Comparison of ENCODE assay signal across 20 mouse cellular contexts in the genomic region with DNA sequence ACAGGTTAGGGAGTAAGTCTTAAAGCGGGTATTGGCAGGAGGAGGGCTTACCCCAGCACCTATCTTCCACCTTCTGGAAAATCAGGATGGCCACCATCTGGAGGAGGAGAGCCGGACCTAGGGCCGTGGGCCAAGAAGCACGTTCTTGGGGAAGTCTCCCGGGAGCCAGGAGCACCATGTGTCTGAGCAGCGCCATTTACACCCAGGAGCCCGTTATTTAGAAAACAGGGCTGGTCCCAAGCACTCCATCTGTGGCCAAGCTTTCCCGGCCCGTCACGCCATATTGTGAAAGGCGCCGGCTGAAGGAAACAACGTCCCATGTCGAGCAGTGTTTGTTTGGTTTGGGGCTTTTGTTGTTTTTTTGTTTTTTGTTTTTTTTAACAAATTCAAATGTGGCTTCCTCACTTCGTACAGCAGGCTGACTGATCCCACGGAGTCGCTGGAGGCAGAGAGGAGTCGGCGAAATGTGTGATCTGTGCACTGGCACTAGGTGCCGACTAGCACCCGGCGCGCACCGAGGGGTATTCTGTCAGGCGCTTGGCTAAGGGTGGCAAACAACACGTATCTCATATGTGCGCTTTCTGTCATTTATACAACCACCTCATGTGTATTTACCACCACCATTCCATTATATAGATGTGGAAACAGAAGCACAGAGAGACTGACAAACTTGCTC.
DNase-seq lines count a peak whose midpoint lies in the region; ATAC-seq and TF ChIP-seq lines count a peak whose summit lies in the region.
"Had no signal": no experiment of that assay in that cellular context is flagged by ENCODE, and none has a peak within 500 bp of the region (broad histone marks: within the 10 kb centered on the region; RNA-seq: fewer than 3 reads in every experiment).

No protein-coding gene starts in this region.

- no peak overlapping the region for H3K27ac ChIP-seq in forebrain, embryonic 11.5 days (ENCODE audit: low read depth, low read length)
- H3K27ac ChIP-seq in forebrain, embryonic 12.5 days: no peak overlapping the region
- H3K27ac ChIP-seq in layer of hippocampus, adult 2 months: no peak overlapping the region
- no peak overlapping the region for H3K27ac ChIP-seq in forebrain, embryonic 15.5 days (replicated peaks)
- H3K27ac ChIP-seq: heart, adult 2 months; heart, embryonic 10.5 days; heart, embryonic 13.5 days; hindbrain, embryonic 12.5 days; hindbrain, embryonic 15.5 days had no signal

- H3K4me2 ChIP-seq in forebrain, embryonic 11.5 days (ENCODE audit: low read depth, low read length, severe bottlenecking): no peak overlapping the region
- H3K4me2 ChIP-seq in forebrain, embryonic 12.5 days: no peak overlapping the region
- H3K4me2 ChIP-seq in forebrain, embryonic 15.5 days (replicated peaks): no peak overlapping the region
- H3K4me2 ChIP-seq: heart, embryonic 13.5 days; hindbrain, embryonic 12.5 days; hindbrain, embryonic 15.5 days had no signal

- TF ChIP-seq CTCF in layer of hippocampus, adult 2 months (conservative IDR thresholded peaks at IDR 0.05): no peak

- H3K9me3 ChIP-seq in forebrain, embryonic 11.5 days (ENCODE audit: control insufficient read depth, low read length): no peaks in the 10 kb centered on the region; the same call in 1 of the 2 replicates
- peaks cover 5% of the 10 kb centered on the region; the same call in 1 of the 2 replicates for H3K9me3 ChIP-seq in forebrain, embryonic 12.5 days
- H3K9me3 ChIP-seq in forebrain, embryonic 15.5 days: no peaks in the 10 kb centered on the region
- H3K9me3 ChIP-seq: hindbrain, embryonic 15.5 days had no signal

- 95% methylated on average over 27 of the region's 27 CpGs for WGBS in forebrain, embryonic 11.5 days
- WGBS in forebrain, embryonic 12.5 days: 91% methylated on average over 27 of the region's 27 CpGs
- 73% methylated on average over 27 of the region's 27 CpGs for WGBS in forebrain, embryonic 15.5 days

- no peak for ATAC-seq in forebrain, embryonic 11.5 days (replicated peaks; ENCODE audit: low FRiP score)
- ATAC-seq in forebrain, embryonic 12.5 days (ENCODE audit: low FRiP score): no peak
- ATAC-seq in forebrain, embryonic 15.5 days (replicated peaks): peak; percentile 72
- ATAC-seq: activated CD4-positive, CD25-positive, alpha-beta regulatory T cell, adult 4 months had no signal

- peak; percentile 48 for DNase-seq in forebrain, embryonic 11.5 days (ENCODE audit: low spot score)
- DNase-seq in layer of hippocampus, adult 2 months (ENCODE audit: low spot score in 2 of 2): no peak
- no peak for DNase-seq in layer of hippocampus, adult 9-11 months
- no peak for DNase-seq in thymus, adult 18-20 months
- no peak for DNase-seq in left cerebral cortex, adult 8-10 months (ENCODE audit: low spot score in 2 of 2)
- DNase-seq: adrenal gland, adult 8-10 months; adrenal gland, postnatal 25 days; cerebellum, adult 18-20 months; cerebellum, adult 9-10 months; cerebellum, postnatal 14 days; gastrocnemius, postnatal 25 days; heart, adult 2 months; heart, postnatal 14 days had no signal

- no peaks in the 10 kb centered on the region for H3K4me1 ChIP-seq in forebrain, embryonic 11.5 days (replicated peaks; ENCODE audit: control insufficient read depth, insufficient read depth, low read length)
- peaks cover 4% of the 10 kb centered on the region; the same call in 1 of the 2 replicates for H3K4me1 ChIP-seq in forebrain, embryonic 12.5 days
- peaks cover 25% of the 10 kb centered on the region for H3K4me1 ChIP-seq in forebrain, embryonic 15.5 days
- H3K4me1 ChIP-seq: heart, embryonic 10.5 days; heart, embryonic 13.5 days; hindbrain, embryonic 12.5 days; hindbrain, embryonic 15.5 days had no signal

- H3K27me3 ChIP-seq in forebrain, embryonic 11.5 days (ENCODE audit: control insufficient read depth, insufficient read depth, low read length): no peaks in the 10 kb centered on the region
- H3K27me3 ChIP-seq in forebrain, embryonic 12.5 days: no peaks in the 10 kb centered on the region
- H3K27me3 ChIP-seq in forebrain, embryonic 15.5 days: no peaks in the 10 kb centered on the region
- H3K27me3 ChIP-seq: heart, embryonic 13.5 days; hindbrain, embryonic 12.5 days; hindbrain, embryonic 15.5 days had no signal

- no peak overlapping the region for H3K9ac ChIP-seq in forebrain, embryonic 11.5 days (ENCODE audit: low read length)
- no peak overlapping the region for H3K9ac ChIP-seq in forebrain, embryonic 12.5 days
- no peak overlapping the region for H3K9ac ChIP-seq in forebrain, embryonic 15.5 days (replicated peaks)
- H3K9ac ChIP-seq: heart, embryonic 13.5 days; hindbrain, embryonic 12.5 days; hindbrain, embryonic 15.5 days had no signal

- H3K4me3 ChIP-seq in forebrain, embryonic 11.5 days (ENCODE audit: low read depth, low read length): no peak overlapping the region
- H3K4me3 ChIP-seq in forebrain, embryonic 12.5 days (replicated peaks): no peak overlapping the region
- peak overlapping the region; percentile 10; the same call in 1 of the 2 replicates for H3K4me3 ChIP-seq in layer of hippocampus, adult 2 months
- no peak overlapping the region for H3K4me3 ChIP-seq in forebrain, embryonic 15.5 days
- H3K4me3 ChIP-seq: heart, adult 2 months; heart, embryonic 10.5 days; heart, embryonic 13.5 days; hindbrain, embryonic 12.5 days; hindbrain, embryonic 15.5 days had no signal

- no peaks in the 10 kb centered on the region for H3K36me3 ChIP-seq in forebrain, embryonic 11.5 days (ENCODE audit: control insufficient read depth, insufficient read depth, low read length)
- H3K36me3 ChIP-seq in forebrain, embryonic 12.5 days (replicated peaks): no peaks in the 10 kb centered on the region
- no peaks in the 10 kb centered on the region for H3K36me3 ChIP-seq in forebrain, embryonic 15.5 days
- H3K36me3 ChIP-seq: heart, embryonic 10.5 days; heart, embryonic 13.5 days; hindbrain, embryonic 12.5 days; hindbrain, embryonic 15.5 days had no signal
